Mouse (Mus musculus): ENCODE data around the gene Tomm40. TPM values are rescaled to one million over a fixed set of nuclear protein-coding genes. Genes with fewer than 3 reads are reported as not detected.
"Not testable (repeated sequence)": the region's sequence is repeated elsewhere in the genome, so short reads cannot be mapped to it uniquely, and the experiment has no call there.

Tomm40 gene
- polyA plus RNA-seq, 1 experiment: 184 TPM

DNA sequence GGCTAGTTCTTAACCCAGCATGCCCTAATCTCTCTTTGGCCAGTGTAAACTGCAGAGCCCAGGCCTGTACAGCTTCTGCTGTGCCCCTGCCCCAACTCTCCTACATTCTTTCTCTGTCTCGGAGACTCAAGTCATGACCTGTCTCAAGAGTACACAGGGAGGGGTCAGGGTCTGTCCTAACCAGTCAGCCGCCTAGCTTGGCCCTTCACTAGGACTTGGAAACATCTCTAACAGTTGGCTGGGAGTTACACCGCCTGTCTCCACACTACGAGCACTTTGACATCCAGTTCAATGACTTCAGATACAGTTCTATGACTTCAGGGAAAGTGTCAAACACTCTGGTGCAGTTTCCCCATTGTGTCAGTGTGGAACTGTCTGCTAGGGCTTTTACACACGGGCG lies 23.8 kb downstream of the Tomm40 start:
- TF ChIP-seq GATA1 (IDR thresholded peaks at IDR 0.05; ENCODE audit: borderline replicate concordance, low read length): no peak
- TF ChIP-seq FLI1 (IDR thresholded peaks at IDR 0.05; ENCODE audit: low read length): no peak
- peaks cover 68% of the 10 kb centered on the region for H3K27me3 ChIP-seq (replicated peaks)
- peak overlapping the region; percentile 62 for H3K4me3 ChIP-seq (replicated peaks)
- peaks cover 44% of the 10 kb centered on the region for H3K4me1 ChIP-seq
- H3K9me3 ChIP-seq: peaks cover 10% of the 10 kb centered on the region
- H3K36me3 ChIP-seq (replicated peaks; ENCODE audit: low read length): peaks cover 7% of the 10 kb centered on the region

DNA sequence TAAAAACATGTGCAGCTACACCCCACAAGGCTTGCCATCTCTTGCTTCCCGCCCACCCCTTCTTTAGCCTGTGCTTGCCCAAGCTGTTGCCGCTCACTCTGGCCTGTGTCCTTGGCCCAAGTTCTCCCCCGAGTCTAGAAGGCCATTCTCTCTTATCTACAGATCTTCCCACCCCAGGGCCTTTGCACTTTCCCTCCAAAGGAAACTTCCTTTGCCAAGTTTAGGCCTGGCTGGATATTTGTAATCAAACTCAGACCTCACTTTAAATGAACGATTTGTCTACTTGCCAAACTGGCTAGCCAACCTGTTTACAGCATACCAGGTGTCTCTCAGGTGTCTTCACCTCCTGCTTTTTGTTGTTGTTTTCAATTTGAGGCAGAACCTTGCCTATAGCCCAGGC lies 24.4 kb downstream of the Tomm40 start:
- no peak overlapping the region for H3K4me3 ChIP-seq (replicated peaks)
- no peak for TF ChIP-seq GATA1 (IDR thresholded peaks at IDR 0.05; ENCODE audit: borderline replicate concordance, low read length)
- TF ChIP-seq FLI1 (IDR thresholded peaks at IDR 0.05; ENCODE audit: low read length): no peak
- H3K9me3 ChIP-seq: peaks cover 4% of the 10 kb centered on the region; the same call in 1 of the 2 replicates
- peaks cover 44% of the 10 kb centered on the region for H3K4me1 ChIP-seq
- H3K36me3 ChIP-seq (replicated peaks; ENCODE audit: low read length): peaks cover 1% of the 10 kb centered on the region
- H3K27me3 ChIP-seq (replicated peaks): peaks cover 66% of the 10 kb centered on the region

DNA sequence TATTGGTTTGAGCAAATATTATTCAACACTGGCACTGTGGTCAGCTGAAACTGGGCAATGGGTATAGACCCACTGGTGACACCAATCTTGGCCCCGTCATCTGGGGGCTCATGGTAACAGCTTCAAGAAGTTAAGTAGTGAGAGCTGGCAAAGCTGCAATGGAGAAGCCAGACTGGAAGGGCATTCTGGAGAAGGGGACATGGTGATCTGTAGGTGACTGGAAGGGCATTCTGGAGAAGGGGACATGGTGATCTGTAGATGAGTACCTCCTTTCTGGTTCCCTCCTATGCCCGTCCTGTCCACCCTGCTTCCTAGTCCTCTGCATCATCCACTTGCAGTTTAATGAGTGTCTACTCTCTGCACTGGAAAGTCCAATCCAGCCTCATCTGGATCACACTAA lies 26.6 kb downstream of the Tomm40 start:
- Histone ChIP-seq H3K4me1 (peaks cover 31% of the 10 kb centered on the region), H3K36me3 (replicated peaks; ENCODE audit: low read length) (no peaks in the 10 kb centered on the region), H3K9me3 (peaks cover 4% of the 10 kb centered on the region; the same call in 1 of the 2 replicates), H3K4me3 (replicated peaks) (peak overlapping the region; percentile 17), H3K27me3 (replicated peaks) (peaks cover 65% of the 10 kb centered on the region)
- no peak for TF ChIP-seq FLI1 (IDR thresholded peaks at IDR 0.05; ENCODE audit: low read length)

DNA sequence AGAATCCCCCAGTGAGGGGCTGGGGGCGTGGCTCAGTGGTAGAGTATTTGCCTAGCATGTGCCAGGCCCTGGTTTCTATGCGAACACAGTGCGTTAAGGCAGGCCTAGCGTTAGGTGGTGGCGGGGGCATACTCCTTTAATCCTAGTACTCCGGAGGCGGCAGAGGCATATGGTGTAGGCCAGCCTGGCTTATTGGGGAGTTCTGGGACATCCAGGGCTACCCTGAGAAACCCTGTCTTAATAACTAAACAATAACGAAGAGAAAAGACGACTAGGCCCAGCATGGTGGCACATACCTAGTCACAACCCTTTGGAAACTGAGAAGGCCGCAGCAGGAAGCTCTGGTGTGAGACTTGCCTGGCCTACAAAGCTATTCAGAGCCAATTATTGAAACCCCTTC lies 27.1 kb downstream of the Tomm40 start:
- H3K27me3 ChIP-seq (replicated peaks): peaks cover 62% of the 10 kb centered on the region
- no peak for TF ChIP-seq GATA1 (IDR thresholded peaks at IDR 0.05; ENCODE audit: borderline replicate concordance, low read length)
- no peak for TF ChIP-seq FLI1 (IDR thresholded peaks at IDR 0.05; ENCODE audit: low read length)

DNA sequence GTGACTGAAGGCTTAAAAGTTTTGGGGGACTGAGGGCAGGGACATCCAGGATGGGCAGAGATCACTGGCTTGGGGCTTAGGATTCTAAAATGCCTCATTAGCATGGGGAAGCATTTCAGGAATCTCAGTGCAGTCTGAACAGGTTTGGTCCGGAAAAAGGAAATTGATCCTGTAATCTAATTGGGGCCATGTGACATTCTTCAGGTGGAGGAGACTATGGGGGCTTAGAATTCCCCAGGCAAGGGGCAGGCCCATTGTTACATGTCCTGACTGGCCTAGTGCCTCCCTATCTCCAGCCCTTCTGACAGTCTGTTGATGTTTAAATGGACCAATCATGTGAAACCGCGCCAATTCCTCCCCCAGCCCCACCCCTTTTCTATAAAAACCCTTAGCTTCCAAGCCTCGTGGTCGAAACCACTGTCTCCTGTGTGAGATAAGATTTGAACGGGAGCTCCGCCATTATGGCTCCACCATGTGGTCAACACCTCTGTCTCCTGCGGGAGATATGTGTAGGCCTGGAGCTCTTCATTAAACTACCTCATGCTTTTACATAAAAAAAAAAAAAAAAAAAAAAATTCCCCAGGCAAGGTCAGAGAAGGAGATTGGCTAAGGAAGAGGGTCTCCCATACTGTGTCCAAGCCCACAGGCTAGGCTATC lies 28.2 kb downstream of the Tomm40 start:
- H3K4me1 ChIP-seq: peaks cover 28% of the 10 kb centered on the region
- not testable (repeated sequence) for H3K9me3 ChIP-seq; H3K36me3 ChIP-seq (replicated peaks; ENCODE audit: low read length); H3K4me3 ChIP-seq (replicated peaks)
- H3K27me3 ChIP-seq (replicated peaks): peaks cover 56% of the 10 kb centered on the region

More for the DNA sequence above, 27.1 kb downstream of the Tomm40 start:
- Histone ChIP-seq H3K4me3 (replicated peaks) (no peak overlapping the region), H3K9me3 (peaks cover 4% of the 10 kb centered on the region; the same call in 1 of the 2 replicates), H3K4me1 (peaks cover 30% of the 10 kb centered on the region), H3K36me3 (replicated peaks; ENCODE audit: low read length) (no peaks in the 10 kb centered on the region)

DNA sequence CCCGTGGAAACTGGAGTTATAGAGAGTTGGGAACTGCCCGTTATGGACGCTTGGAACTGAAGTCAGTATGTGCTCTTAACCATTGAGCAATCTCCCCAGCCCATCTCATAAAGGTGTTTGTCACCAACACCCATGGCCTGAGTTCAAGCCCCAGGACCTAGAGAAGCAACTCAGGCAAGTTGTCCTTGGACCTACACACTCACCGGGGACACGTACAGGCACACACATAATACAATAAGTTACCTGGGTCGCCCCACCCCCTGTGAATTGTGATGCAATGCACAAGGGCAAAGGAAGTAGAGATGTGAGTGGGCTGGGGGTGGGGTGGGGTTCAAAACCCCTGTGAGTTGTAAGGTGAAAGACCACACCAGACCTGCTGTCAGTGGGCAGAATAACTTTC lies 28.7 kb downstream of the Tomm40 start:
- no peaks in the 10 kb centered on the region for H3K36me3 ChIP-seq (replicated peaks; ENCODE audit: low read length)
- H3K9me3 ChIP-seq: peaks cover 4% of the 10 kb centered on the region; the same call in 1 of the 2 replicates
- H3K27me3 ChIP-seq (replicated peaks): peaks cover 54% of the 10 kb centered on the region
- no peak overlapping the region for H3K4me3 ChIP-seq (replicated peaks)
- peaks cover 28% of the 10 kb centered on the region for H3K4me1 ChIP-seq
- TF ChIP-seq GATA1 (IDR thresholded peaks at IDR 0.05; ENCODE audit: borderline replicate concordance, low read length) (no peak), FLI1 (IDR thresholded peaks at IDR 0.05; ENCODE audit: low read length) (no peak)

DNA sequence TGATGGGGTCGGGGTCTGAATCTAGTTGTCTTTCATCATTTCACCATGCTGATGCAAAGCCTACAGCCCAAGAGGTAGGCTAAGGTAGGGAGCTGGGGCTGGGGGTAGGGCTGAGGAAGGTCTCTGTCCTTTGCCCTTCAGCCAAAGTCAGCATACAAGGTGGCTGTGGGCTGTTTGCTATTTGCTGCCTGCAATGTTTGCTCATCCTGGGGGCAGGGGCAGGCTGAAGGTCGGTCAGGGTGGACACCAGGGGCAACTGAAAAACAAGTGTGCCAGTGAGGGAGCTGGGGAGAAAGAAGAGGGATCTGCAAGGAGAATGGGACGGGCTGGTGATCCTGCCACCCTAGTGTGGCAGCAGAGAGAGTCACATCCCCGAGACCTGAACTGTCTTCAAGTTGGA lies 29.9 kb downstream of the Tomm40 start:
- TF ChIP-seq FLI1 (IDR thresholded peaks at IDR 0.05; ENCODE audit: low read length): no peak
- no peak for TF ChIP-seq GATA1 (IDR thresholded peaks at IDR 0.05; ENCODE audit: borderline replicate concordance, low read length)
- Histone ChIP-seq H3K27me3 (replicated peaks) (peaks cover 53% of the 10 kb centered on the region), H3K4me1 (peaks cover 34% of the 10 kb centered on the region), H3K9me3 (no peaks in the 10 kb centered on the region), H3K4me3 (replicated peaks) (no peak overlapping the region), H3K36me3 (replicated peaks; ENCODE audit: low read length) (no peaks in the 10 kb centered on the region)

DNA sequence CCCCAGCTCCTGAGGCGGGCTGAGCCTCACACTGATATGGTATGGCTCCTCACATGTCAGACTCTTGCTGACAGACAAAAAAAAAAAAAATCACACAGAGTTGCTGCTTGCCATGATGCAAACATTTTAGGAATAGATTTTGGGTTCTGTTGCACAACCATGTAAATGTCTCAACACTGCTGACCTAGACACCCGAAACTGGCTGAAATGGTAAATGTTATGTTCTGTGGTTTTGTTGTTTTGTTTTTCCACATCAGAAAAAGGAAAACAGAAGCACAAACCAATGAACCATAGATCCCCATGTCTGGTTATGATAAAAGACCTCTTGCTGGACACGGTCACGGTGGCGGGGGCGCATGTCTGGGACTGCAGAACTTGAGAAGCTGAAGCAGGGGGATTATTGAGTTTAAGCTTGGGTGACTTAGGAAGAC lies 31.5 kb downstream of the Tomm40 start:
- TF ChIP-seq FLI1 (IDR thresholded peaks at IDR 0.05; ENCODE audit: low read length): no peak
- no peak for TF ChIP-seq GATA1 (IDR thresholded peaks at IDR 0.05; ENCODE audit: borderline replicate concordance, low read length)
- H3K9me3 ChIP-seq: no peaks in the 10 kb centered on the region
- H3K4me1 ChIP-seq: peaks cover 32% of the 10 kb centered on the region
- H3K4me3 ChIP-seq (replicated peaks): no peak overlapping the region
- peaks cover 44% of the 10 kb centered on the region for H3K27me3 ChIP-seq (replicated peaks)
- H3K36me3 ChIP-seq (replicated peaks; ENCODE audit: low read length): no peaks in the 10 kb centered on the region

DNA sequence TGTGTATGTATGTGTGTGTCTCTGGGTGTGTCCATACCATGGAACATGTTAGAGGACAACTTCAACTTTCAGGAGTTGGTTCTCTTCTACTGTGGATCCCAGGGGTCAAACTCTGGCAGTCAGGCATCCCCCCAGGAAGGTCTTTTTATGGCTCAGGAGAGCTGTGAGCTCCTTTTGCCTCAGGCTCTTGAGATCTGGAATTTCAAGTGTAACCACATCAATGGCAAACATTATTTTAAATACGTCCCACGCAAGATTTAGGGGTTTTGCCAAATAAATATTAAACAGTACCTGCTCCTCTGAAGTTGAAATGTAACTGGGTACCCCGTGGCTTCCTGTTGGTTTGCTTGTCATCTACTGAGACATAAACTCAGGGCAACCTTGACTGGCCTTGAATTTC lies 32.3 kb downstream of the Tomm40 start:
- Histone ChIP-seq H3K27me3 (replicated peaks) (peaks cover 46% of the 10 kb centered on the region), H3K4me3 (replicated peaks) (no peak overlapping the region), H3K4me1 (peaks cover 31% of the 10 kb centered on the region), H3K9me3 (no peaks in the 10 kb centered on the region), H3K36me3 (replicated peaks; ENCODE audit: low read length) (no peaks in the 10 kb centered on the region)
- TF ChIP-seq FLI1 (IDR thresholded peaks at IDR 0.05; ENCODE audit: low read length): no peak
- no peak for TF ChIP-seq GATA1 (IDR thresholded peaks at IDR 0.05; ENCODE audit: borderline replicate concordance, low read length)

DNA sequence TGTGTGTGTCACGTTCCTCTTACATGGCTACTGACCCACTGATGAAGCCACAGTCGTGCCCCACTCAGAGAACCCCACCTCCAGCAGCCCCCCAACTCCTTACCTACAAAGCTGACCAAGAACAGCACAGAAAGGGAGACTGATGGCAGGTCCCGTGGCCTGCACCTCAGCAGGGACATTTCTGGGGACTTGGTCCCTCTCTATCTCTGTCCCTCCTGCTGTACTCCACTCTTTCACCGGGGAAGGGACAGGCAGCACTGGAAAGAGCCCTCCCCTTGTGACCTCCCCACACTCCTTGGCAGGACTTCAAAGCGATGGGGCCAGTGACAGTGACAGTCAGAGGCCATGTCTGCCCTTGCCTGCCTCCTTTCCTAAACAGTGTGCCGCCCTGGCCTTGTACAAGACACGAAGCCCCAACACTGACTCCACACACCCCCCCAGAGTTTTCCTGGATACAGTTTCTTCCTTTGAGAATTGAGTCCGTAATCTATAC lies 34.0 kb downstream of the Tomm40 start, which contains the start of the genes Gm44805 and Apoc4:
TSS of gene Gm44805 (minus strand) at position 222 of the 493 bp plus-strand sequence.
TSS of gene Apoc4 (minus strand) at position 278 of the 493 bp plus-strand sequence.
- peaks cover 61% of the 10 kb centered on the region for H3K27me3 ChIP-seq (replicated peaks)
- no peaks in the 10 kb centered on the region for H3K9me3 ChIP-seq
- H3K36me3 ChIP-seq (replicated peaks; ENCODE audit: low read length): no peaks in the 10 kb centered on the region
- no peak for TF ChIP-seq GATA1 (IDR thresholded peaks at IDR 0.05; ENCODE audit: borderline replicate concordance, low read length)
- no peak for TF ChIP-seq FLI1 (IDR thresholded peaks at IDR 0.05; ENCODE audit: low read length)
- H3K4me3 ChIP-seq (replicated peaks): no peak within 1 kb of the TSS
- peaks cover 29% of the 10 kb centered on the region for H3K4me1 ChIP-seq

All from megakaryocyte, embryonic 14.5 days (primary cell).